ENCODE assay signal across 8 mouse cellular contexts in genomic region chr11:80429009-80429475, GRCm38 (mm10). TPM values are rescaled to one million over a fixed set of nuclear protein-coding genes. Genes with fewer than 3 reads are reported as not detected.
DNase-seq lines count a peak whose midpoint lies in the region; ATAC-seq and TF ChIP-seq lines count a peak whose summit lies in the region.

No protein-coding gene starts in this region.

- peaks cover 5% of the 10 kb centered on the region for H3K36me3 ChIP-seq in heart, adult 2 months (ENCODE audit: control insufficient read depth, insufficient read depth, low read length)
- H3K36me3 ChIP-seq in erythroblast, embryonic 14.5 days (ENCODE audit: control insufficient read depth): peaks cover 29% of the 10 kb centered on the region
- H3K36me3 ChIP-seq in hindbrain, postnatal 0 days (ENCODE audit: insufficient read depth, low read length): 0 out of 2 replicates have a peak, but pooled peaks cover 14% of the 10 kb centered on the region
- peaks cover 22% of the 10 kb centered on the region for H3K36me3 ChIP-seq in midbrain, embryonic 14.5 days (ENCODE audit: control insufficient read depth, insufficient read depth, low read length)
- H3K36me3 ChIP-seq in stomach, embryonic 16.5 days (ENCODE audit: control insufficient read depth, insufficient read depth, low read length): peaks cover 10% of the 10 kb centered on the region

- TF ChIP-seq CTCF in heart, adult 2 months (IDR thresholded peaks at IDR 0.05): no peak
- TF ChIP-seq CTCF in hindbrain, postnatal 0 days (IDR thresholded peaks at IDR 0.05; ENCODE audit: low read depth): no peak

- H3K27ac ChIP-seq in heart, adult 2 months: peak overlapping the region; percentile 94
- peak overlapping the region; percentile 90 for H3K27ac ChIP-seq in hindbrain, postnatal 0 days
- H3K27ac ChIP-seq in midbrain, embryonic 14.5 days (replicated peaks; ENCODE audit: low read depth, low read length): peak overlapping the region; percentile 87
- peak overlapping the region; percentile 86 for H3K27ac ChIP-seq in stomach, embryonic 16.5 days (ENCODE audit: low read length)

- H3K9ac ChIP-seq in heart, adult 2 months (ENCODE audit: low read depth, low read length): peak overlapping the region; percentile 97
- H3K9ac ChIP-seq in hindbrain, postnatal 0 days (replicated peaks; ENCODE audit: low read length): peak overlapping the region; percentile 91
- peak overlapping the region; percentile 89 for H3K9ac ChIP-seq in midbrain, embryonic 14.5 days (replicated peaks; ENCODE audit: low read length)
- peak overlapping the region; percentile 96 for H3K9ac ChIP-seq in stomach, embryonic 16.5 days (ENCODE audit: low read length)

- no peak for TF ChIP-seq POLR2A in heart, adult 2 months (IDR thresholded peaks at IDR 0.05; ENCODE audit: insufficient read depth, low read depth, low read length)

- DNase-seq in heart, adult 2 months: no peak
- DNase-seq in heart, adult 11 months: no peak
- DNase-seq in R1 (ENCODE audit: low read depth, low spot score): peak; percentile 69
- DNase-seq in hindbrain, postnatal 0 days (ENCODE audit: low spot score): no peak
- DNase-seq in liver: peak; percentile 79
- DNase-seq in midbrain, embryonic 14.5 days: no peak

- H3K79me2 ChIP-seq in heart, adult 2 months (replicated peaks; ENCODE audit: control insufficient read depth, insufficient read depth, low read length): 0 out of 2 replicates have a peak, but pooled peaks cover 2% of the 10 kb centered on the region

- intact Hi-C loops in heart, adult 2 months (cut with DNase I): no loop called here

- ATAC-seq in hindbrain, postnatal 0 days: no peak
- no peak for ATAC-seq in midbrain, embryonic 14.5 days (ENCODE audit: low FRiP score, low TSS enrichment)
- no peak for ATAC-seq in stomach, embryonic 16.5 days (ENCODE audit: insufficient read depth, low FRiP score)

- no peaks in the 10 kb centered on the region for H3K27me3 ChIP-seq in heart, adult 2 months (ENCODE audit: control insufficient read depth, insufficient read depth, low read length)
- H3K27me3 ChIP-seq in erythroblast, embryonic 14.5 days (ENCODE audit: control insufficient read depth): no peaks in the 10 kb centered on the region
- no peaks in the 10 kb centered on the region for H3K27me3 ChIP-seq in hindbrain, postnatal 0 days (ENCODE audit: insufficient read depth, low read length)
- no peaks in the 10 kb centered on the region for H3K27me3 ChIP-seq in midbrain, embryonic 14.5 days (ENCODE audit: control insufficient read depth, insufficient read depth, low read length)
- no peaks in the 10 kb centered on the region for H3K27me3 ChIP-seq in stomach, embryonic 16.5 days (ENCODE audit: control insufficient read depth, insufficient read depth, low read length)

- H3K9me3 ChIP-seq in erythroblast, embryonic 14.5 days (ENCODE audit: control insufficient read depth, low read length): no peaks in the 10 kb centered on the region
- no peaks in the 10 kb centered on the region for H3K9me3 ChIP-seq in hindbrain, postnatal 0 days (ENCODE audit: low read length)
- no peaks in the 10 kb centered on the region for H3K9me3 ChIP-seq in midbrain, embryonic 14.5 days (ENCODE audit: control insufficient read depth, low read length)
- no peaks in the 10 kb centered on the region for H3K9me3 ChIP-seq in stomach, embryonic 16.5 days (replicated peaks; ENCODE audit: control insufficient read depth, low read length)

- no peaks in the 10 kb centered on the region for H3K4me1 ChIP-seq in heart, adult 2 months (ENCODE audit: control insufficient read depth, insufficient read depth, low read length)
- peaks cover 21% of the 10 kb centered on the region for H3K4me1 ChIP-seq in erythroblast, embryonic 14.5 days (ENCODE audit: control insufficient read depth)
- peaks cover 5% of the 10 kb centered on the region; the same call in 1 of the 2 replicates for H3K4me1 ChIP-seq in hindbrain, postnatal 0 days (ENCODE audit: insufficient read depth, low read length)
- H3K4me1 ChIP-seq in midbrain, embryonic 14.5 days (ENCODE audit: control insufficient read depth, insufficient read depth, low read length): peaks cover 8% of the 10 kb centered on the region
- H3K4me1 ChIP-seq in stomach, embryonic 16.5 days (ENCODE audit: control insufficient read depth, insufficient read depth, low read length): peaks cover 5% of the 10 kb centered on the region; the same call in 1 of the 2 replicates

- under 1% methylated on average over 37 of the region's 37 CpGs for WGBS in heart, adult 2 months
- 0% methylated on average over 36 of the region's 37 CpGs for WGBS in hindbrain, postnatal 0 days
- WGBS in midbrain, embryonic 14.5 days: 0% methylated on average over 37 of the region's 37 CpGs
- under 1% methylated on average over 37 of the region's 37 CpGs for WGBS in stomach, embryonic 16.5 days

- peak overlapping the region; percentile 79 for H3K4me2 ChIP-seq in hindbrain, postnatal 0 days (ENCODE audit: low read depth, low read length)
- H3K4me2 ChIP-seq in midbrain, embryonic 14.5 days (ENCODE audit: low read length): peak overlapping the region; percentile 90
- peak overlapping the region; percentile 71 for H3K4me2 ChIP-seq in stomach, embryonic 16.5 days (ENCODE audit: low read depth, low read length)

- TF ChIP-seq EP300 in heart, adult 2 months (IDR thresholded peaks at IDR 0.05; ENCODE audit: insufficient read depth, low read depth, low read length): no peak

- H3K4me3 ChIP-seq in heart, adult 2 months: peak overlapping the region; percentile 95
- H3K4me3 ChIP-seq in erythroblast, embryonic 14.5 days (replicated peaks): peak overlapping the region; percentile 100
- peak overlapping the region; percentile 99 for H3K4me3 ChIP-seq in hindbrain, postnatal 0 days (ENCODE audit: low read length)
- peak overlapping the region; percentile 96 for H3K4me3 ChIP-seq in midbrain, embryonic 14.5 days (replicated peaks; ENCODE audit: low read depth, low read length)
- H3K4me3 ChIP-seq in stomach, embryonic 16.5 days (replicated peaks; ENCODE audit: low read length): peak overlapping the region; percentile 95

RNA-seq across cellular contexts. Expression of gene Psmd11, which starts 0.6 kb away (rescaled TPM):
- 100 to 1,000 TPM in 1 of 2 experiments, 10 to 100 TPM in 1; 98.4 to 107 TPM for total RNA-seq in heart, adult 2 months (2021)
- 51.3 and 83.3 TPM in 2 replicates for polyA plus RNA-seq in heart, adult 2 months (2012; rRNA removed)
- polyA plus RNA-seq in erythroblast, embryonic 14.5 days (2012): 4.0 and 5.0 TPM in 2 replicates
- 31.2 and 35.1 TPM in 2 replicates for total RNA-seq in hindbrain, postnatal 0 days (2014; rRNA removed)
- 272 and 284 TPM in 2 replicates for polyA plus RNA-seq in hindbrain, postnatal 0 days (2015; fragmentation: Nextera tagmentation; extraction: Ambion mirVana)
- 266 and 299 TPM in 2 replicates for polyA plus RNA-seq in midbrain, embryonic 14.5 days (2014; fragmentation: Nextera tagmentation; extraction: Ambion mirVana)
- polyA plus RNA-seq in stomach, embryonic 16.5 days (2015; fragmentation: Nextera tagmentation; extraction: Ambion mirVana): 267 and 270 TPM in 2 replicates

RNA-seq across cellular contexts. Expression of gene Zfp207, which starts 46.0 kb away (rescaled TPM):
- total RNA-seq in heart, adult 2 months (2021): 10 to 100 TPM; 58.3 to 59.9 TPM
- 63.0 and 99.1 TPM in 2 replicates for polyA plus RNA-seq in heart, adult 2 months (2012; rRNA removed)
- polyA plus RNA-seq in erythroblast, embryonic 14.5 days (2012): 1.5 and 3.7 TPM in 2 replicates
- total RNA-seq in hindbrain, postnatal 0 days (2014; rRNA removed): 192 and 228 TPM in 2 replicates
- polyA plus RNA-seq in hindbrain, postnatal 0 days (2015; fragmentation: Nextera tagmentation; extraction: Ambion mirVana): 141 and 149 TPM in 2 replicates
- polyA plus RNA-seq in midbrain, embryonic 14.5 days (2014; fragmentation: Nextera tagmentation; extraction: Ambion mirVana): 222 and 237 TPM in 2 replicates
- 187 and 192 TPM in 2 replicates for polyA plus RNA-seq in stomach, embryonic 16.5 days (2015; fragmentation: Nextera tagmentation; extraction: Ambion mirVana)

RNA-seq across cellular contexts. Expression of gene Cdk5r1, which starts 47.8 kb away (rescaled TPM):
- total RNA-seq in heart, adult 2 months (2021): 1 to 10 TPM in 1 of 2 experiments, under 1 TPM in 1; 0.84 to 2.3 TPM
- 0.61 and 0.85 TPM in 2 replicates for polyA plus RNA-seq in heart, adult 2 months (2012; rRNA removed)
- polyA plus RNA-seq in erythroblast, embryonic 14.5 days (2012): 0.08 and 0.31 TPM in 2 replicates
- 355 and 367 TPM in 2 replicates for total RNA-seq in hindbrain, postnatal 0 days (2014; rRNA removed)
- polyA plus RNA-seq in hindbrain, postnatal 0 days (2015; fragmentation: Nextera tagmentation; extraction: Ambion mirVana): 65.1 and 69.3 TPM in 2 replicates
- 103 and 134 TPM in 2 replicates for polyA plus RNA-seq in midbrain, embryonic 14.5 days (2014; fragmentation: Nextera tagmentation; extraction: Ambion mirVana)
- 0.97 and 1.3 TPM in 2 replicates for polyA plus RNA-seq in stomach, embryonic 16.5 days (2015; fragmentation: Nextera tagmentation; extraction: Ambion mirVana)

RNA-seq across cellular contexts. Expression of gene 5730455P16Rik, which starts 51.2 kb away (rescaled TPM):
- 10 to 100 TPM; 19.2 to 22.8 TPM for total RNA-seq in heart, adult 2 months (2021)
- polyA plus RNA-seq in heart, adult 2 months (2012; rRNA removed): 4.6 and 10.2 TPM in 2 replicates
- 0.15 and 0.29 TPM in 2 replicates for polyA plus RNA-seq in erythroblast, embryonic 14.5 days (2012)
- total RNA-seq in hindbrain, postnatal 0 days (2014; rRNA removed): 22.8 and 24.2 TPM in 2 replicates
- 46.2 and 49.2 TPM in 2 replicates for polyA plus RNA-seq in hindbrain, postnatal 0 days (2015; fragmentation: Nextera tagmentation; extraction: Ambion mirVana)
- polyA plus RNA-seq in midbrain, embryonic 14.5 days (2014; fragmentation: Nextera tagmentation; extraction: Ambion mirVana): 26.3 and 40.1 TPM in 2 replicates
- 14.1 and 17.1 TPM in 2 replicates for polyA plus RNA-seq in stomach, embryonic 16.5 days (2015; fragmentation: Nextera tagmentation; extraction: Ambion mirVana)

Comparison
In these comparisons a context has a peak if more than half of its experiments do, and no peak if none do; other contexts are left out.
1. DNase-seq: peak in R1 (single experiment) and liver (single experiment); none in heart, adult 2 months (0 of 2), heart, adult 11 months (single experiment), hindbrain, postnatal 0 days (single experiment) and midbrain, embryonic 14.5 days (single experiment).
2. RNA of gene Zfp207, which starts 46.0 kb away (polyA plus RNA-seq): 222 to 237 TPM in midbrain, embryonic 14.5 days, 187 to 192 TPM in stomach, embryonic 16.5 days, 141 to 149 TPM in hindbrain, postnatal 0 days and 63.0 to 99.1 TPM in heart, adult 2 months; 1.5 to 3.7 TPM in erythroblast, embryonic 14.5 days; every median in the first group is over 10 times any median in the second.
3. RNA of gene Cdk5r1, which starts 47.8 kb away (polyA plus RNA-seq): 103 to 134 TPM in midbrain, embryonic 14.5 days and 65.1 to 69.3 TPM in hindbrain, postnatal 0 days; 0.97 to 1.3 TPM in stomach, embryonic 16.5 days, 0.61 to 0.85 TPM in heart, adult 2 months and 0.08 to 0.31 TPM in erythroblast, embryonic 14.5 days; every median in the first group is over 10 times any median in the second.
4. Peak in every context shown above with its lines, with median percentiles within 50 percentile points of each other: H3K27ac ChIP-seq, H3K4me3 ChIP-seq, H3K9ac ChIP-seq and H3K4me2 ChIP-seq.